Mouse (Mus musculus): ENCODE measurements around the gene Cela3b. TPM values are rescaled to one million over a fixed set of nuclear protein-coding genes. Genes with fewer than 3 reads are reported as not detected.
A peak's percentile ranks its signal among the peaks of the same experiment; 100 is the strongest.

Cela3b gene
- polyA plus RNA-seq, 1 experiment from 2014 or later = not detected

- Histone ChIP-seq H3K9me3 (ENCODE audit: low read length) (no peaks in the 10 kb centered on the region), H3K4me2 (replicated peaks; ENCODE audit: low read depth, low read length) (no peak overlapping the region), H3K4me1 (ENCODE audit: insufficient read depth, low read depth, low read length) (peaks cover 21% of the 10 kb centered on the region), H3K9ac (replicated peaks; ENCODE audit: low read depth) (no peak overlapping the region), H3K27me3 (replicated peaks; ENCODE audit: insufficient read depth, low read length) (no peaks in the 10 kb centered on the region), H3K36me3 (ENCODE audit: insufficient read depth, low read length) (no peaks in the 10 kb centered on the region), H3K27ac (ENCODE audit: low read length) (0 out of 2 replicates have a peak overlapping the region, but pooled peaks have one; percentile 7), H3K4me3 (ENCODE audit: low read depth, low read length) (no peak overlapping the region)
- TF ChIP-seq CTCF (IDR thresholded peaks at IDR 0.05) (no peak), EP300 (IDR thresholded peaks at IDR 0.05) (peak; percentile 48; the same call in 1 of the 2 replicates)
- ATAC-seq = no peak
- peak; percentile 50 for DNase-seq (ENCODE audit: low spot score)
- WGBS = 58% methylated on average over 13 of the region's 13 CpGs
These were observed 34.9 kb upstream of the Cela3b start for GRCm38 (mm10) chr4:137465125-137465787.

GRCm38 (mm10) chr4:137461981-137462690 lies 31.8 kb upstream of the Cela3b start:
- ATAC-seq = peak; percentile 91

GRCm38 (mm10) chr4:137461217-137461616 lies 30.9 kb upstream of the Cela3b start:
- Histone ChIP-seq H3K4me1 (ENCODE audit: insufficient read depth, low read depth, low read length) (peaks cover 12% of the 10 kb centered on the region), H3K36me3 (ENCODE audit: insufficient read depth, low read length) (no peaks in the 10 kb centered on the region), H3K27me3 (replicated peaks; ENCODE audit: insufficient read depth, low read length) (no peaks in the 10 kb centered on the region), H3K27ac (ENCODE audit: low read length) (no peak overlapping the region), H3K4me3 (ENCODE audit: low read depth, low read length) (no peak overlapping the region), H3K9ac (replicated peaks; ENCODE audit: low read depth) (no peak overlapping the region), H3K9me3 (ENCODE audit: low read length) (no peaks in the 10 kb centered on the region), H3K4me2 (replicated peaks; ENCODE audit: low read depth, low read length) (no peak overlapping the region)
- ATAC-seq (no peak), DNase-seq (ENCODE audit: low spot score) (no peak)
- TF ChIP-seq EP300 (IDR thresholded peaks at IDR 0.05) (no peak), CTCF (IDR thresholded peaks at IDR 0.05) (no peak)
- 71% methylated on average over 4 of the region's 4 CpGs for WGBS

More at GRCm38 (mm10) chr4:137461981-137462690, 31.8 kb upstream of the Cela3b start:
- Histone ChIP-seq H3K27me3 (replicated peaks; ENCODE audit: insufficient read depth, low read length) (no peaks in the 10 kb centered on the region), H3K4me3 (ENCODE audit: low read depth, low read length) (no peak overlapping the region), H3K36me3 (ENCODE audit: insufficient read depth, low read length) (no peaks in the 10 kb centered on the region), H3K4me2 (replicated peaks; ENCODE audit: low read depth, low read length) (no peak overlapping the region), H3K4me1 (ENCODE audit: insufficient read depth, low read depth, low read length) (peaks cover 12% of the 10 kb centered on the region), H3K9ac (replicated peaks; ENCODE audit: low read depth) (no peak overlapping the region), H3K9me3 (ENCODE audit: low read length) (no peaks in the 10 kb centered on the region), H3K27ac (ENCODE audit: low read length) (peak overlapping the region; percentile 74)
- DNase-seq (ENCODE audit: low spot score) = peak; percentile 93
- TF ChIP-seq CTCF (IDR thresholded peaks at IDR 0.05) (no peak), EP300 (IDR thresholded peaks at IDR 0.05) (peak; percentile 85)
- 21% methylated on average over 16 of the region's 16 CpGs for WGBS

- DNase-seq (ENCODE audit: low spot score) (no peak), ATAC-seq (no peak)
- TF ChIP-seq EP300 (IDR thresholded peaks at IDR 0.05) (no peak), CTCF (IDR thresholded peaks at IDR 0.05) (no peak)
- 69% methylated on average over 14 of the region's 14 CpGs for WGBS
- Histone ChIP-seq H3K4me1 (ENCODE audit: insufficient read depth, low read depth, low read length) (peaks cover 12% of the 10 kb centered on the region), H3K27ac (ENCODE audit: low read length) (no peak overlapping the region), H3K9me3 (ENCODE audit: low read length) (no peaks in the 10 kb centered on the region), H3K9ac (replicated peaks; ENCODE audit: low read depth) (no peak overlapping the region), H3K36me3 (ENCODE audit: insufficient read depth, low read length) (no peaks in the 10 kb centered on the region), H3K4me3 (ENCODE audit: low read depth, low read length) (no peak overlapping the region), H3K27me3 (replicated peaks; ENCODE audit: insufficient read depth, low read length) (no peaks in the 10 kb centered on the region), H3K4me2 (replicated peaks; ENCODE audit: low read depth, low read length) (no peak overlapping the region)
These were observed 30.3 kb upstream of the Cela3b start for GRCm38 (mm10) chr4:137460676-137461075.

- Histone ChIP-seq H3K4me3 (ENCODE audit: low read depth, low read length) (no peak overlapping the region), H3K9me3 (ENCODE audit: low read length) (no peaks in the 10 kb centered on the region), H3K4me1 (ENCODE audit: insufficient read depth, low read depth, low read length) (peaks cover 6% of the 10 kb centered on the region; the same call in 1 of the 2 replicates), H3K4me2 (replicated peaks; ENCODE audit: low read depth, low read length) (no peak overlapping the region), H3K27ac (ENCODE audit: low read length) (no peak overlapping the region), H3K36me3 (ENCODE audit: insufficient read depth, low read length) (no peaks in the 10 kb centered on the region), H3K9ac (replicated peaks; ENCODE audit: low read depth) (no peak overlapping the region), H3K27me3 (replicated peaks; ENCODE audit: insufficient read depth, low read length) (no peaks in the 10 kb centered on the region)
- TF ChIP-seq CTCF (IDR thresholded peaks at IDR 0.05) (no peak), EP300 (IDR thresholded peaks at IDR 0.05) (no peak)
- WGBS = 26% methylated on average over 5 of the region's 5 CpGs
- ATAC-seq (no peak), DNase-seq (ENCODE audit: low spot score) (no peak)
These were observed 28.5 kb upstream of the Cela3b start for GRCm38 (mm10) chr4:137458861-137459260.

GRCm38 (mm10) chr4:137458310-137458709 lies 28.0 kb upstream of the Cela3b start:
- no peak overlapping the region for H3K4me2 ChIP-seq (replicated peaks; ENCODE audit: low read depth, low read length)
- TF ChIP-seq CTCF (IDR thresholded peaks at IDR 0.05) (no peak), EP300 (IDR thresholded peaks at IDR 0.05) (no peak)
- ATAC-seq (no peak), DNase-seq (ENCODE audit: low spot score) (no peak)
- H3K4me1 ChIP-seq (ENCODE audit: insufficient read depth, low read depth, low read length) = peaks cover 6% of the 10 kb centered on the region; the same call in 1 of the 2 replicates
- no peak overlapping the region for H3K27ac ChIP-seq (ENCODE audit: low read length)
- H3K27me3 ChIP-seq (replicated peaks; ENCODE audit: insufficient read depth, low read length) = no peaks in the 10 kb centered on the region
- no peak overlapping the region for H3K4me3 ChIP-seq (ENCODE audit: low read depth, low read length)
- no peak overlapping the region for H3K9ac ChIP-seq (replicated peaks; ENCODE audit: low read depth)
- 48% methylated on average over 9 of the region's 9 CpGs for WGBS
- no peaks in the 10 kb centered on the region for H3K36me3 ChIP-seq (ENCODE audit: insufficient read depth, low read length)
- no peaks in the 10 kb centered on the region for H3K9me3 ChIP-seq (ENCODE audit: low read length)
